Mouse (Mus musculus): ENCODE measurements around the gene Tmem108.

Tmem108 gene

DNA sequence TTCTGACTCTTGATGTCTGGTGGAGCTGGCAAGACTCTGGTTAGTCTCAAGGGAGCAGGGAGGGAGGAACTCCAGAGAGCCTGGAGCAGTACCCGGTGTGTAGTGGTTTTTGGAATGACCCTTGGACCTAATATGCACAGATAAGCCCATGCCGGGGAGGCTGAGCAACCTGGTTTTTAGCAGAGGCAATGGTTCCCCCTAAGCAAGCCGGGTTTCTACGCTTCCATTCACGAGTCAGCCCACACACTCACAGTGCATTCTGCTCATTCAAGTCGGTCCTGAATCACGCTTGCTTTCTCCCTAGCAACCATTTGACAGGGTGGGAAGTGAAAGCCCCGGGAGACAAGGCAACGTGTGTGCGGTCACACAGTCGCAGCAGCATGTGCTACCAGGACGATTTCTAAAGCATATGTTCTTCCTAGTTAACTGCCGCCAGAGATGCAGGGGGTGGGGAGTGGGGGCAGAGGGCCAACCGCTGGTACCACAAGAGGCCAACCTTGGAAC is 259.7 kb downstream of the Tmem108 start:
- DNase-seq (ENCODE audit: low read depth, low spot score), result no peak

- DNase-seq (ENCODE audit: low read depth, low spot score), result no peak
These were observed 262.3 kb downstream of the Tmem108 start for GRCm38 (mm10) chr9:103499366-103499765.

- no peak for DNase-seq (ENCODE audit: low read depth, low spot score)
These were observed 262.9 kb downstream of the Tmem108 start for GRCm38 (mm10) chr9:103498699-103499098.

GRCm38 (mm10) chr9:103495391-103495790 is 266.2 kb downstream of the Tmem108 start:
- no peak for DNase-seq (ENCODE audit: low read depth, low spot score)

GRCm38 (mm10) chr9:103494346-103495020 is 267.2 kb downstream of the Tmem108 start:
- DNase-seq (ENCODE audit: low read depth, low spot score), result peak; percentile 67

- DNase-seq (ENCODE audit: low read depth, low spot score), result no peak
These were observed 269.7 kb downstream of the Tmem108 start for GRCm38 (mm10) chr9:103491985-103492384.

- DNase-seq (ENCODE audit: low read depth, low spot score), result peak; percentile 77
These were observed 271.2 kb downstream of the Tmem108 start for GRCm38 (mm10) chr9:103490439-103490838.

DNA sequence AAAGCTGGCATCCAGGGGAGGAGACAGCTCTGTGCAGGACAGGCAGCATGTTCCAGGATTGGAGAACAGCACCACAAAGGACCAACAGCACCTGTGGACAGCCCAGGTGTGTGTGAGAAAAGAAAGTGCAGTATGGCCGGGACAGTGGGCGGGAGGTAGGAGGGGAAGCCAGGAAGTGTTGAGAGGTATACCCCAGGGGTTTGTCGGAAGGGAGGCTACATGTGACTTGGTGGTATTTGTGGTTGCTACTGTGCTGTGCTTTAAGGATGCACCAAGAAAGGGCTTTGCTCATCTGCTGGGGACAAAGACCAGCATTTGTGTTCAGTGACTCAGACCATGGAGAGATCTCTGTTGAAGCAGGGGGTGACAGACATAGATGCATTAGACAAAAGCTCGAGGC is 271.8 kb downstream of the Tmem108 start:
- DNase-seq (ENCODE audit: low read depth, low spot score), result no peak

DNA sequence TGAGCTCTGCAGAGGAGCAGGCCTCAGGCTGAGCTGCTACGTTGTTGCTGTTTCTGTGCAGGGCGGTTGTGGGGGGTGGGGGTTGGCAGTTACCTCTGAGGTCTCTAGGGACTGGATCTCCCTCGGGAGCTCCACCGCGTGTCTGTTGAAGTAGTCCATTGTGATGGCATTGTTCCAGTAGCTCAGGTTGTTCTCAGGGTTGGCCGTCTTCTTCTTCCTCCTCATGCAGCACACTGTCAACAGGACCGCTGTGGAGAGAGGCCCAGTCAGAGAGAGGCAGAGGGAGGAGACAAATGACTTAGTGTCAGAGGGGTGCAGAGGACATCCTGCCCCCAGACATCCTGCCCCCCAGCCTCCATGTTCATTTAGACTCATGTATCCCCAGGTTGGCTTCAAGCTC is 272.5 kb downstream of the Tmem108 start:
- DNase-seq (ENCODE audit: low read depth, low spot score), result no peak

DNA sequence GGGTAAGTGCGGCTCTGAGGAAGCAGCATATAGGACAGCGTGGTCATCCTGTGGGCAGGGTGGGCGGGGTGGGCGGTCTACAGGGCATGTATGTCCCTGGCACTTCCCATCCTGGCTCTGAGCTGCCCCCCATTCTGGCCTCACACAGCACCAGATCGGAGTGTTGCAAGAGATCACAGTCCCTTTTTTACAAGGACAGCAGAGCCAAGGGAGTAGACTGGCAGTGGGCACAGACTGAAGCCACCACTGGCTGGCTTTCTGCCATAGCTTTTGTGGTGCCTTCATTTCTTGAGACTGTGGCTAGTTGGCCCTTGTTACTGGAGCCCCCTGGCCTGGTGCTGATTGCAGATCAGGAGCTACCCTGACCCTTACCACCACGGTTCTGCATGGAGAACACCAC is 275.4 kb downstream of the Tmem108 start:
- no peak for DNase-seq (ENCODE audit: low read depth, low spot score)

- DNase-seq (ENCODE audit: low read depth, low spot score), result no peak
These were observed 276.0 kb downstream of the Tmem108 start for GRCm38 (mm10) chr9:103485606-103486005.

GRCm38 (mm10) chr9:103480603-103481220 is 280.9 kb downstream of the Tmem108 start:
- DNase-seq (ENCODE audit: low read depth, low spot score), result peak; percentile 45

DNA sequence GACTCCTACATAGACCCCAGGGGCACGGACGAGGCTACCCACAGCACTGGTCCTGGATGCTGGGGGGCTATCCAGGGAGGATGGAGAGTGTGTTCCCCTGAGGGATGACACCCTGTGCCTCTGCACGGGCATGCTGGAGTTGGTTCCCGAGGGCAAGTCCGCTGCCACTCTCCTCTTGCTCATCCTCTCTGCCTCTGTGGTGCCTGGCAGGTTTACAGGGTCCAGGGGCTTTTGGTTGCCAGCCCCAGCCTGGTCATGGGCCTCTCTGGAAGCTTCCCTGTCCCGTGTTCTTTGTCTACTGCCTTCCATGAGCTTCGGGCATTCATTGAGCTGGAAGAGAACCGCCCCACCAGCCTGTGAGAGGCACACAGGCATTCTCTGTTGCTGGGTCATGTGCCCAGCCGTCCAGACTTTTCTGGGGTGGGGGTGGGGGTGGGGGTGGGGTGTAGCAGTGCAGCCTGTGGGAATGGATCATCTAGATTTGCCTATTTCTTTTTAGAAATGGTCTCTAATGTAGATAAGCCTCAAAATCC is 281.5 kb downstream of the Tmem108 start, which contains the start of gene Bfsp2:
Gene Bfsp2 (minus strand): TSS at position 377 of the 533 bp plus-strand sequence.
- DNase-seq (ENCODE audit: low read depth, low spot score), result no peak

DNA sequence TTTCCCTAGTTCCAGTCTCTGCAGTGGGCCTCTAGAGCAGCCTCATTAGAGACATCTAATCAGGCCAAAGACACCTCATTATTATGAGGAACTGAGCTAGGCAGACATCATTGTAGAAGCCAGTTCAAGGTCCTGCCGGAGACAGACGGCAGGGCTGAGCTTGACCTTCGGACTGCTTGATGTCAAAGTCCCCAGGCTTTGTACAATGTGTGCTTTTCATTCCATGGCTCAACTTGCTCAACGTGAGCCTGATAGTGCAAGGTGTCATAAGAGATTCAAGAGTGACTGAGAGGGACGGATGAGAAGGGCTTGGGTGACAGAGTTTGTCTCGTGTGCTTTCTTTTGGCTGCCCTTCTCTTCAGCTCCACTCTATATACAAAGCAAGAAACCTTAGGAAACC is 286.2 kb downstream of the Tmem108 start:
- DNase-seq (ENCODE audit: low read depth, low spot score), result no peak

DNA sequence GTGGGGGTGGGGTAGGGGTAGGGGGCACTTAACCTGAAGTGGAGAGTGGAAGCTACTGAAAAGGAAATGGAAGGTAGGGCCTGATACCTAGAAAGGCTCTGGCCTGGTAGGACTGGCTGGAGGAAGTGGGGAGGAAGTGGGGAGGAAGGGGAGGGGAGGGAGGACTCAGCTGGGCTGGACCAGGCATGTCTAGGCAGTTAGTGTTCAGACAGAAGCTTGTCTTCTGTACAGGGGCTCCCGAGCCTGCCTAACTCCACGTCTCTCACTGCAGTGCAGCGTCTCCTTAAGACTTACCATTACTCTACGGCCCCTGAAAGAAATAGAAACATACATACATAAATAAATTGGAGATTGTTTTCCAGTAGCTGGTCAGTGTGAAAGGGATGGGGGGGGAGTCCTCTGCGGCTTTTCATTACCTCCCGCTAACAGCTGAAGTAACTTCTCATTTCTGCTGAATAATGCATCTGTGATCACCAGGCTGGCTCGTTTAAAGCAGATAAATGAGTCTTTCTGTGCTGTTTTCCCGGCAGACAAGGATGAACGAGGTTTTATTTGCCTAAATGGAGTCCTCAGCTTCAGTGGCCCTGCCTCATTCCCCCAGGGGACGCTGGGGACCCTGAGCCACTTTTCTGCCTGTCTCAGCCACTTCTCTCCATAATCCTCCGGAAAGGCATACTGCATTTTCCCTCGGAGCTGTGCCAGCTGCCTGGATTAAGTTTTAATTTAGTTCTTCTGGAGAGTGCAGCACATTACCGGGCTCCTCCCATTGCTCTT is 287.5 kb downstream of the Tmem108 start:
- DNase-seq (ENCODE audit: low read depth, low spot score), result no peak

- no peak for DNase-seq (ENCODE audit: low read depth, low spot score)
These were observed 289.9 kb downstream of the Tmem108 start for GRCm38 (mm10) chr9:103471784-103472183.

GRCm38 (mm10) chr9:103469516-103469915 is 292.1 kb downstream of the Tmem108 start:
- DNase-seq (ENCODE audit: low read depth, low spot score), result no peak

DNA sequence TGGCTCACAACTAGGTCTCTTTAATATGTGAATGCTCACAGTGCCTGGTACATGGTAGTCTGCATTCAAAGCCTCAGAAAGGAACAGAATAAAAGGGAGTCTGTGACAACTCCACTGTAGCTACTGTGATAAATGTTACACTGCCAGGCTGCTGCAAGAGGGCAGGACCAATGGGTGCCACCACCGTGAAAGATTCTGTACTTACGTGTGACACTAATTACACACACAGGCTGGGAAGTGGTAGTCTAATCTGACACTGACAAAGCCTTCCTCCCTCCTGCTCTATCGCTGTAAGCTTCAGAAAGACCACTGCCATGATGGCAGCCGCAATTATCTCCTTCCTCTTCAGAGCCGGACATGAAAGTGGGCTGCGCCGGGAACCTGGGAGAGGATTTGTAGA is 292.7 kb downstream of the Tmem108 start:
- no peak for DNase-seq (ENCODE audit: low read depth, low spot score)

DNA sequence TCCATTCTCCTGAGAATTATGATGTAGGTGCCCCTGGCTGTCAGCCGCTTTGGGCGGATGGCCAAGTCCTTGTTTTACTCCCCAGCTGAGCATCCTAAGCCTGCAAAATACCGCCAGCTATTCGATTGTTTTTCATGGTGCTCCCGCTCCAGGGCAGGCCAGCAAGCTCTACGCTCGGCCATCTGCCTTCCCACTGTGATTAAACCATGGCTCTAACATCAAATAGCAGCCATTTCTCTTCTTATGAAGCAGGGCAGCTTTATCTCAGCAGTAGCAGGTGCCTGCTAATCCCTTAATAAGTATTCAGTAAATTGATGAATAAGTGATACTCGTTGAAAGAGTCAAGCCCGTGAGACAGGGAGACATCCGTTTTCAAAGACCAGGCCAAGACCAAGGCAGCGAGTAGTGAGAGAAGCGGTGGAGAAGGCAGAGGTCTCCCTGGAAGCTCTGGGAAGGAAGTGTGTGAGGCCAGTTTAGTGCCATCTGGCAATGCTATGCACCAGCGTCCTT is 295.9 kb downstream of the Tmem108 start:
- no peak for DNase-seq (ENCODE audit: low read depth, low spot score)

GRCm38 (mm10) chr9:103465293-103465692 is 296.3 kb downstream of the Tmem108 start:
- no peak for DNase-seq (ENCODE audit: low read depth, low spot score)

DNA sequence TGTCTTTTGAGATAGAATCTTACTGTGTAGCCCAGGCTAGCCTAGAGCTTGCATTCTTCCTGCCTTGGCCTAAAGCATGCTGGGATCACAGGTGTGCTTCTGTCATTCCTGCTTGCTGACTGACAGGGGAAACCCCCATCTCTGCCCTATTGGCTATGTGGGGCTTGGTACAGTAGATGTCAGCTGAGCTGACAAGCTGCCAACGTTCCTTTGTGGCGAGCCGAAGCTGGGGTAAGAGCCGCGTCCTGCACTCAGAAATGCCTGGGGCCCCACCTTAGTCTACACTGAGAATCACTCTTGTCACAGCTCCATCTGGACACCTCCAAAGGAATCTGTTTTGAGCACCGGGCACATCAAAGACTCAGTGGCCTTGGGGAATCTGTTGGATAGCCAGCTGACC is 297.8 kb downstream of the Tmem108 start:
- no peak for DNase-seq (ENCODE audit: low read depth, low spot score)

GRCm38 (mm10) chr9:103459839-103460238 is 301.8 kb downstream of the Tmem108 start:
- no peak for DNase-seq (ENCODE audit: low read depth, low spot score)

All from forelimb bud, embryonic 11.5 days (tissue).